Mouse (Mus musculus) layer of hippocampus, adult 9-11 months (tissue): ENCODE results near the gene Nkrf.
"Not testable (repeated sequence)": the region's sequence is repeated elsewhere in the genome, so short reads cannot be mapped to it uniquely, and the experiment has no call there.

Source experiments
- DNase-seq: peaks from one replicate; pipeline ENCODE4 v3.0.0; 2022

Gene Nkrf

GRCm38 (mm10) chrX:36902321-36903114, at the start of gene Nkrf:
Gene Nkrf, minus strand, starts transcription at chrX:36902899.
- peak; percentile 21 for DNase-seq

- no peak for DNase-seq
Observed at GRCm38 (mm10) chrX:36941106-36941505, 38.4 kb upstream of the Nkrf start.

- DNase-seq, result no peak
Observed at GRCm38 (mm10) chrX:36939806-36940413, 37.2 kb upstream of the Nkrf start.

- no peak for DNase-seq
Observed at GRCm38 (mm10) chrX:36935326-36935966, 32.7 kb upstream of the Nkrf start.

DNA sequence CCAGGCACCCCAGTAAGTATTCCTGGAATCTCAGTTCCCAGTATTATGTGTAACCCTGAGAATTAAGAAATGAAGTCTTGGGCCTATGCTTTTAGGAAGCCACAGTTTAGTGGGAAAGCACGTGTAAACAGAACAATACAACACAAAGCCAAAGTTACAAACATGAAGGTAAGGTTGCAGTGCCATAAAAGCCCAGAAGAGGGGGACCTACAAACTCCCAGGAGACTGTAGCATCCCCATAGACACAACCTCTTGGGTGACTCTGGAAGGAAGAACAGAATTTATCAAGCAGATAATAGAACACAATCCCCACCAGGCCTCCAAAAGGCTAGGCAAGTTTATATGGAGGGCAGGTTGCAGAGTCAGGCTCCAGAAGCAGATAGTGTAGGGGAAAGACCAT, 27.9 kb upstream of the Nkrf start:
- no peak for DNase-seq

DNA sequence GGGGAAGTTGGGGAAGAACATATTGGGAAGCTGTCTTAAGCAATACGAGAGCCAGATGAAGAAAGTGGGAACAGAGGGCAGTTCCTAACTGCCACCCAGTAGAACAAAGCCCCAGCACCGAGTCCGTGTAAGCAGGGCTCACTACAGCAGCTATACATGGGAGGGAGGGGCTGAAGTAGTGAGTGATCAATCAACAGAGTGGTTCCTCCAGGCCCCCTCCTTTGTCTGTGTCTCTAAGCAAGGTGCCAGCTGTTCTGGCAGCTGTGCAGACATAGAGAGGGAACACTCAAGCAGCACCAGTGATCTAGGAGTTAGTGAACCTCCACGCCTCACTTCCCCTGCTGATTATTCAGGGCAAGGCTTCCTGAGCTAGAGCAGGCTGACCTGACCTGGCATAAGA, 27.0 kb upstream of the Nkrf start:
- DNase-seq, result no peak

DNA sequence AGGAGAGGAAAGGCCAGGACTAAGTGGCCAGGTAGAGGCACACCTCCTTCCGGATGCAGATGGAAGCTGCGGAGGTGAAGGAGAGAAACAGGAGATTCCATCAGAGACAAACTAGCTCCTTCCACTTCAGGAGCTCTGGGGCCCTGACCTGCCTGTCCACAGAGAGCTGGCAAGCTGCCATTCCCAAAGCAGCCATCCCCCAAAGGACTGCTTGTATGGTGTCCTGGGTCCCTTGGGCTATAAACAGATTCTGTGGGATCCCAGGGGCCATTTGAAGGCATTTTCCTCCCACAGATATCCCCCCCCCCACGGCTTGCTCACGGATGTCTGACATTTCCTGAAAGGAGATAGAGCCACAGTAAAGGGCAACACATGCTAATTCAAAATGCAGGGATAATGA, 26.1 kb upstream of the Nkrf start:
- no peak for DNase-seq

DNA sequence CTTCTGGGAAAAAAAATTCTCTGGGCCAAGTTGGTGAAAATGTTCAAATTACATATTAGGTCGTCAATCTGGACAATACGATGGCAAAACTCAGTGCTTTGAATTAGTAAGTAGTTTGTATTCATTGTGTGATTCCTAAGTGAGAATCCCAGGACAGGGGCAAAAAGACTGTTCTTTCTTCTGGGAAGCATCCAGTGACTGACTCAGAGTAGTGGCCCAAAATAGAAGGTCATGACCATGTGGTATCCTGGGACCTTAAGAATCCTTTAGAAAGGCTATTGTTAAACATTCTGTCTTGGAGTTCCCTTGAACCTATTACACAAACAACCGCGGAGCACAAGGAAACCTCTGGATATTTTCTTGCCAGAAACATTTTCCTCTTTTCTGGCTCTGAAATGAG, 18.6 kb upstream of the Nkrf start:
- DNase-seq, result no peak

DNA sequence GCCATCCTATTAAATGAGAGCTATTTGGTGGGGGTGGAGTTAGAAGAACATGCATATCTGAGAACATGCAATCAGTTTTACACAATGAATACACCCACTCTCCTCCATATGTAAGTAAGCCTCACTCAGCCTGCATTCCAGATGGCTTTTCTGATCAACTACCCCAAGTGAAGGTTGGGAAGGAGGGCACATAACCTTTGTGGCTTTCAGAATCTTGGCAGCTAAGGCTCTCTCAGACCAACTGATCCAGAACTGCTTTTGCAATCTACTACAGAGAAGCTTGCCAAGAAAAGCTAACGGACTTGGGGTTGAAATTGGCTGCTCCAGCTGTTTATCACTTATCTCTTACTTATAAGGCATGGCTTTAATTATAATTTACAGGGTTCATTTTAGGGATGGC, 15.1 kb upstream of the Nkrf start:
- no peak for DNase-seq

DNA sequence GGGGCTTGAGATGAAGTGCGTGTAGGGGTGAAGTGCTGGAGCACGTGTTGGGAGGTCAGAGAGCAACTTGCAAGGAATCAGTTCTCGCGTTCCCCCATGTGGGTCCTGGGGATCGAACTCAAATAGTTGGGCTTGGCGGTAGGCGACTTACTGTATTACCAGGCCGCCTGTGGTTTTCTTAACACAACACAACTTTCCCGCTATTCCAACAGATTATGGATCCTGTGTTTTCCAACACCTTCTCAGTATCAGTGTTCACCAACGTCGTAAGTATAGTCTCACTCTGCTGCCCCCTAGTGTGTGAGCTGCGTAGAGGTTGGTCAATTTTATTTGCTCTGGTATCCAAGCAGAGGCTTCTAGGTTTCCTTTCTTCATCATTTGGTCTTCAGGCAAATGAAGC, 8.6 kb upstream of the Nkrf start:
- DNase-seq, result no peak

DNA sequence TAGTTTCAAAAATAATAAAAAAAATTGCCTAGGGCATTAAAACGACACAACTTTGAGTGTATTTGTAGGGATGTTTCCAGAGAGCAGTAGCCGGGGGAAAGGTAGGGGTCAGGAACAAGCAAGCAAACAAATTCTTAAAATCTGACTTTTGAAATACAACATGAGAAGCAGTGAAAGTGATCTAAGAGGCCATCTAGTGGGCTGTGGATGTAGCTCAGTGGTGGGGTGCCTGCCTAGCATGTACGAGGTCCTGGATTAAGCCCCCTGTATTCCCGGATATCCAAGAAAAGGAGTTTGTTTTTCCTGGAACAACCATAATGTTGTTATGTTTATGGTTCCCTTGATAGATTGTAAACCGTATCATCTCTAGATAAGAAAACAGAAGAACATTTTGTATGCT, 3.8 kb upstream of the Nkrf start:
- no peak for DNase-seq

DNA sequence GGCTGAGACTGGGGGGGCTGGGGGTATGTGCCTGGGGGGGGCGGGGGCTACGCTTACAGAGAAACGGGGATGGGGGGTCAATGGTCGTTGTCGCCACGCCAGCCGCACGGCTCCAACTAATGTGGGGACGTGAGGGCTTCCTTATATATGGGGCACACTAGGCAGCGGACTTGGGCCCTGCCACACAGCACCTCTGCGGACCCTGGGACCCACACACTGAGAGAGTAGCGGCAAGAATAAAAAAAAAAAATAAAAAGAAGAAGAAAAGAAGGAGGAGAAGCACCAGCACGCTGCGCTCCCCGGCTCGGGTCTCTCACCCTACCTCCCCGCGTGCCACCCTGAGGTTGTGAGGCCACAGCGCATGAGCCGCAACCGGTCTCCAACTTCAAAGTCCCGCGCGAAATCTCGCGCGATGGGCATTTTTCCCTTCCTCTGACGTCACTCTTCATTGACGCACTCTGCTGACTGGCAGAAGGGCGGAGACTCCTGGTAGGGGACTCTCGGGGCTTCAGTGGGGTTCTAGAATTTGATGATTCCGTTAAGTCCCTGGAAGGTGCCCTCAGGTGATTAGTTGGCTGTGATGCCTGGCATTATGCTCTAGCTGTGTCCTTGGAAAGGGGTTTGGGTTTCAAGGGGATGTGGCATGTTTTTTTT, 543 bp upstream of the Nkrf start:
- peak; percentile 92 for DNase-seq

DNA sequence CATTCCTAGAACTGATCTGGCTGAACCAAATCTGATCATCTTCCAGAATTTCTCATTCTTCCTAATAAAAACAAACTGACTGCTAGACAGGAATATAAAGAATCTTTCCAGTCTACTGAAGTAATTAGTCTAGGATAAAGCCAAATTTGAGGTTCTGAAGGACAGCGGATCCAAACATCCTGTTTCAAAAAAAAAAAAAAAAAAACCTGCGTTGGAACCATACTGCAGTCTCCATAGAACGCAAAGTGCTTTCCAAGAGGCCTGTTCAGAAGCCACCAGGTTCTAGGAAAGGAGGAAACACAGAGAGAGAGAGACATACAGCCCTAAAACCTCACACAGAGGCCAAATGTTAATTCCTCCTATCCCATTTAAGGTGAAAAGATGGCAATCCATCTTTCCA, 1.0 kb downstream of the Nkrf start:
- DNase-seq, result no peak

DNA sequence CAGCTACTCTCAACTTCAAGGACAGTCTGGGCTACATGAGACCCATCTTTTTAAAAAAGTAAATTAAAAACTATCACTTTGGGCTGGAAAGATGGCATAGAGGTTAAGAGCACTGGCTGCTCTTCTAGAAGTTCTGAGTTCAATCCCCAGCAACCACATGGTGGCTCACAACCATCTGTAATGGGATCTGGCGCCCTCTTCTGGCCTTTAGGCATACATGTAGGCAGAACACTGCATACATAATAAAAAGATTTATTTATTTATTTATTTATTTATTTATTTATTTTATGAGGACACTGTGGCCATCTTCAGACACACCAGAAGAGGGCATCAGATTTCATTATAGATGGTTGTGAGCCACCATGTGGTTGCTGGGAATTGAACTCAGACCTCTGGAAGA, 3.8 kb downstream of the Nkrf start:
- DNase-seq, result not testable (repeated sequence)

- DNase-seq, result no peak
Observed at GRCm38 (mm10) chrX:36884719-36885118, 18.0 kb downstream of the Nkrf start.

DNA sequence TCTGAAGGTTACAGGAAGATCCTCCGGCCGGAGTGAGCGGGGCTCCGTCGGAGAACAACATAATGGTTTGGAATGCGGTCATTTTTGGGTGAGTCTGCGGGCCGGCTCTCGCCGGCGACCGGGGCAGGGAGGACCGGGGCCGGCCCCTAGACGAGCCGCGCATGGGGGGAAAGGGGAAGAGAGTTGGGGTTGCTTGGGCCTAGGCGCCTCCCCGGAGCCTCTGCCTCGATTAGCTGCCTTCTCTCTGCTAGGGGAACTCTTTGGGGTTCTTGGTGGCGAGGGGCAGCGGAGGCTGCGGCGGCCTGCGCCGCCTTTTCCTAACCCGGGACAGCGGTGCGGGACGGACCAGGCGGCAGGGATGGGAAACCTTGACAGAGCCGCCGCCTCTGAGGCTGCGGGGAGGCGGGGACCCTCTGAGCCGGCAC, 28.0 kb downstream of the Nkrf start:
- no peak for DNase-seq

DNA sequence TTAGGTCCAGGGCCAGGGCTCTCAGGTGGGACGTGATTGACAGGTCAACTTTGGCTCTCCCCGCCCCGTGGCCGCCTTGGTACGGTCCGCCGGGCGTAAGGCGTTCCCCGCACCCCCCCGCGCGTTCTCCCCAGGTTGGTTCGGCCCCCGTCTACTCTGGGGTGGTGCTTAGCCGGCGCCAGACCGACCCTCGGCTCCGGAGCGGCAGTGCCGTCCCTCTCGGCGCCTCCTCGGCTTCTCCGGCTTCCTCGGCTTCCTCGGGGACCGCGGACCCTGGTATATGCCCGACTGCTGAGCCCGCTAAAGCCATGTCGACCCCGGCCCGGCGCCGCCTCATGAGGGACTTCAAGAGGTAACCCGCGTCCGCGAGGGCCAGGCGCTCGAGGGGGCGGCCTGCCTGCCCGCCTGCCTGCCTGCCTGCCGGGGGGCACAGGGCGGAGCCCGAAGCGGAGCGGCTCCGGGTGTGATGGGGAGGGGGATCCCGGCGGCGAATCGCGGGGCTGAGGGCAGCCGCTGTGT, 28.5 kb downstream of the Nkrf start:
- peak; percentile 69 for DNase-seq

DNA sequence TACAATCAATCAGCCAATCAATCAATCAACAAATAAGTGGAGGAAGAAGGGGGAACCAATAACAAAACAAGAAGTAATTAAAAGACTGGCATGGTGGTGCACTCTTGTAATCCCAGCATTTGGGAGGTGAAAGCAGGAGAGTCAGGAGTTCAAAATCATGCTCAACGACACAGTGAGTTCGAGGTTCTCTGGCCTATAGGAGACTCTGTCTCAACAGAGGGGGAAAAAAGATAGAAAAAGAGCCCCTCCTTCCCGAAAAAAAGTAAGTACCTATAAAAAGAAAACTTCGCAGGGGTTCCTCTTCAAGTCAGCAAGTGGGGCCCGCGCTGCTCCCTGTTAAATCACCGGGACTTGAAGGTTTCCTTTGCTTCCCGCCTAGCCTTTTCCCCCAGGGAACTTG, 28.9 kb downstream of the Nkrf start, which contains the start of the genes Ube2a and C330007P06Rik:
Gene Ube2a (plus strand): TSS at position 136 of the 400 bp plus-strand sequence.
Gene C330007P06Rik (minus strand): TSS at position 347 of the 400 bp plus-strand sequence.
- no peak for DNase-seq

DNA sequence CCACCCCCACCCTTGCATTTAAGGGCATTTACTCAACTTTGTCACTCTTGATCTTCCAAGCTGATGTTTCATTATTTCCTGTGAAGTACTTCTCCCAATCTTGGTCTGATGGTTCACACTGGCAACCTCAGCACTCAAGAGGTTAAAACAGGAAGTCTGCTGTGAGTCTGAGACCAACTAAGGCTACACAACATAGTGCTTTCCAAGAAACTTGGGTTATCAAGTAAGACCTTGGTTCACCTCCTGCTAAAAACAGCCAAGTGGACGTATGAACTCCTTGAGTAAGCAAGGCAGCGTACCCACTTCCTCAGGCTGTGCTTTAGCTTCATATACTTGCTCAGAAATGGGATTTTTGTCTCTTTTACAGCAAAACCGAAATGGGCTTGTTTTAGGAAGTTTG, 32.3 kb downstream of the Nkrf start:
- no peak for DNase-seq

DNA sequence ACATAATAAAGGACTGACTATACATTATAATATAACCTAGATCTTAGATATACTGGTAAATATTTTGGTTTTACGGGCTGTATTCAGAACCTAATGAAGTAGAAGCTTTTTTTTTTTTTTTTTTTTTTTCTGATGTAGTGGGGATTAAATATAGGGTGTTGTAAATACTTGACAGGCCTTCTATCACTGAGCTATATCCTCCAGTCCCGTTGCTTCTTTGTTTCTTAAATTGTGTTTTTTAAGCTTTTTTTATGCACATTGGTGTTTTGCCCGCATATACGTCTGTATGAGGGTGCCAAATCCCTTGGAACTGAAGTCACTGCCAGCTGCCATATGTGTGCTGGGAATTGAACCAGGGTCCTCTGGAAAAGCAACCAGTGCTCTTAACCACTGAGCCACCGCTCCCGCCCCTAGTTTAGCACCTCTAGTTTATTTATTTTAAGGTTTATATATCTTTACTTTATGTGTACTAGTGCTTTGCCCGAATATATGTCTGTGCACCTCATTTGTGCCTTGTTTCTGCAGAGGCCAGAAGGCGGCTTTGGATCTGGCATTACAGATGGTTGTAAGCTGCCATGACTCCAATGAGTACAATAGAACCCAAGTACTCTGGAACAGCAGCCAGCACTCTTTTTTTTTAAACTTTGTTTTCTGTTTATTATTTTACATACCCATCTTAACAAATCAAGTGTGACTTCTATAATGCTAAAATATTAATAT, 37.9 kb downstream of the Nkrf start:
- no peak for DNase-seq

- DNase-seq, result peak; percentile 82
Observed at GRCm38 (mm10) chrX:36863766-36864608, 38.7 kb downstream of the Nkrf start.

- no peak for DNase-seq
Observed at GRCm38 (mm10) chrX:36852631-36853030, 50.1 kb downstream of the Nkrf start.
